In genomic region chr1:66817865-66818315, GRCm38 (mm10) we compare ENCODE assay signal across 8 mouse cellular contexts. TPM values are rescaled to one million over a fixed set of nuclear protein-coding genes. Genes with fewer than 3 reads are reported as not detected.
A peak's percentile ranks its signal among the peaks of the same experiment; 100 is the strongest.
DNase-seq lines count a peak whose midpoint lies in the region; ATAC-seq and TF ChIP-seq lines count a peak whose summit lies in the region.

No protein-coding gene starts in this region.

- no peak for TF ChIP-seq CTCF in ES-Bruce4 (IDR thresholded peaks at IDR 0.05; ENCODE audit: low read depth, low read length)
- no peak for TF ChIP-seq CTCF in olfactory bulb, adult 2 months (IDR thresholded peaks at IDR 0.05; ENCODE audit: insufficient read depth, low read depth, low read length)

- no peaks in the 10 kb centered on the region for H3K27me3 ChIP-seq in heart, embryonic 16.5 days (ENCODE audit: control insufficient read depth, insufficient read depth, low read length)
- peaks cover 3% of the 10 kb centered on the region for H3K27me3 ChIP-seq in ES-Bruce4 (ENCODE audit: control insufficient read depth, insufficient read depth, low read length, poor library complexity, severe bottlenecking)
- no peaks in the 10 kb centered on the region for H3K27me3 ChIP-seq in embryonic facial prominence, embryonic 14.5 days (replicated peaks; ENCODE audit: control insufficient read depth, insufficient read depth, low read length)
- peaks cover 6% of the 10 kb centered on the region for H3K27me3 ChIP-seq in limb, embryonic 12.5 days

- intact Hi-C loops in left cerebral cortex, postnatal 25 days (cut with DNase I) = loop anchor here (5.0 kb wide), 1 partner anchor 116 kb away; the partner anchor contains the start of gene Rpe

- H3K27ac ChIP-seq in heart, embryonic 16.5 days (ENCODE audit: low read length) = peak overlapping the region; percentile 99
- H3K27ac ChIP-seq in ES-Bruce4 (ENCODE audit: insufficient read depth, low read length) = no peak overlapping the region
- peak overlapping the region; percentile 98 for H3K27ac ChIP-seq in embryonic facial prominence, embryonic 14.5 days (replicated peaks; ENCODE audit: low read depth, low read length)
- peak overlapping the region; percentile 98 for H3K27ac ChIP-seq in limb, embryonic 12.5 days
- peak overlapping the region; percentile 60 for H3K27ac ChIP-seq in olfactory bulb, adult 2 months (ENCODE audit: insufficient read depth, low read depth, low read length)

- TF ChIP-seq POLR2A in ES-Bruce4 (IDR thresholded peaks at IDR 0.05; ENCODE audit: insufficient read depth, low read length) = no peak
- TF ChIP-seq POLR2A in olfactory bulb, adult 2 months (IDR thresholded peaks at IDR 0.05; ENCODE audit: insufficient read depth, low read depth, low read length) = no peak

- H3K4me2 ChIP-seq in heart, embryonic 16.5 days (ENCODE audit: low read depth, low read length) = peak overlapping the region; percentile 72
- peak overlapping the region; percentile 84 for H3K4me2 ChIP-seq in embryonic facial prominence, embryonic 14.5 days (ENCODE audit: low read depth, low read length)
- H3K4me2 ChIP-seq in limb, embryonic 12.5 days = peak overlapping the region; percentile 72

- under 1% methylated on average over 20 of the region's 20 CpGs for WGBS in heart, embryonic 16.5 days
- 1% methylated on average over 20 of the region's 20 CpGs for WGBS in embryonic facial prominence, embryonic 14.5 days
- under 1% methylated on average over 20 of the region's 20 CpGs for WGBS in limb, embryonic 12.5 days
- under 1% methylated on average over 20 of the region's 20 CpGs for WGBS in olfactory bulb, adult 2 months

- no peak for DNase-seq in heart, postnatal 4 days
- peak; percentile 40 for DNase-seq in embryonic facial prominence, embryonic 14.5 days (ENCODE audit: low spot score)
- DNase-seq in cerebellum, postnatal 36 days = no peak
- no peak for DNase-seq in left cerebral cortex, postnatal 25 days (ENCODE audit: low spot score in 2 of 2)

- H3K4me3 ChIP-seq in heart, embryonic 16.5 days (ENCODE audit: low read length) = peak overlapping the region; percentile 94
- peak overlapping the region; percentile 80 for H3K4me3 ChIP-seq in ES-Bruce4 (ENCODE audit: low read depth, low read length)
- peak overlapping the region; percentile 68 for H3K4me3 ChIP-seq in embryonic facial prominence, embryonic 14.5 days (ENCODE audit: low read depth, low read length)
- H3K4me3 ChIP-seq in limb, embryonic 12.5 days (replicated peaks) = peak overlapping the region; percentile 73
- peak overlapping the region; percentile 95 for H3K4me3 ChIP-seq in olfactory bulb, adult 2 months (ENCODE audit: insufficient read depth, low read depth, low read length)

- no peak for TF ChIP-seq EP300 in ES-Bruce4 (IDR thresholded peaks at IDR 0.05; ENCODE audit: insufficient read depth, low read depth, low read length)

- ATAC-seq in heart, embryonic 16.5 days (replicated peaks; ENCODE audit: extremely low read depth, insufficient read depth, low FRiP score) = peak; percentile 18
- peak; percentile 39 for ATAC-seq in embryonic facial prominence, embryonic 14.5 days (ENCODE audit: low read depth)
- peak; percentile 47 for ATAC-seq in limb, embryonic 12.5 days (ENCODE audit: insufficient number of reproducible peaks, insufficient read depth, low FRiP score, low TSS enrichment, low read depth)

- no peaks in the 10 kb centered on the region for H3K36me3 ChIP-seq in heart, embryonic 16.5 days (ENCODE audit: control insufficient read depth, insufficient read depth)
- H3K36me3 ChIP-seq in ES-Bruce4 (ENCODE audit: control insufficient read depth, insufficient read depth, low read length, poor library complexity, severe bottlenecking) = no peaks in the 10 kb centered on the region
- H3K36me3 ChIP-seq in embryonic facial prominence, embryonic 14.5 days (ENCODE audit: control insufficient read depth, insufficient read depth, low read length) = no peaks in the 10 kb centered on the region
- H3K36me3 ChIP-seq in limb, embryonic 12.5 days = no peaks in the 10 kb centered on the region

- peak overlapping the region; percentile 88 for H3K9ac ChIP-seq in heart, embryonic 16.5 days (ENCODE audit: low read length)
- peak overlapping the region; percentile 99 for H3K9ac ChIP-seq in ES-Bruce4 (ENCODE audit: low read depth, poor library complexity, severe bottlenecking)
- peak overlapping the region; percentile 94 for H3K9ac ChIP-seq in embryonic facial prominence, embryonic 14.5 days (ENCODE audit: low read depth, low read length)
- H3K9ac ChIP-seq in limb, embryonic 12.5 days (replicated peaks) = peak overlapping the region; percentile 94

- peaks cover 13% of the 10 kb centered on the region for H3K4me1 ChIP-seq in heart, embryonic 16.5 days (ENCODE audit: control insufficient read depth, insufficient read depth, low read length)
- H3K4me1 ChIP-seq in ES-Bruce4 (ENCODE audit: control insufficient read depth, insufficient read depth, low read length) = no peaks in the 10 kb centered on the region
- peaks cover 9% of the 10 kb centered on the region for H3K4me1 ChIP-seq in embryonic facial prominence, embryonic 14.5 days (ENCODE audit: control insufficient read depth, insufficient read depth, low read length)
- peaks cover 9% of the 10 kb centered on the region for H3K4me1 ChIP-seq in limb, embryonic 12.5 days (replicated peaks)
- H3K4me1 ChIP-seq in olfactory bulb, adult 2 months (ENCODE audit: control insufficient read depth, insufficient read depth, low read length) = peaks cover 5% of the 10 kb centered on the region

- no peaks in the 10 kb centered on the region for H3K9me3 ChIP-seq in heart, embryonic 16.5 days (replicated peaks; ENCODE audit: control insufficient read depth, low read length)
- no peaks in the 10 kb centered on the region for H3K9me3 ChIP-seq in ES-Bruce4 (replicated peaks; ENCODE audit: control insufficient read depth, insufficient read depth, low read length, poor library complexity, severe bottlenecking)
- no peaks in the 10 kb centered on the region for H3K9me3 ChIP-seq in embryonic facial prominence, embryonic 14.5 days (ENCODE audit: control insufficient read depth, low read length)
- no peaks in the 10 kb centered on the region for H3K9me3 ChIP-seq in limb, embryonic 12.5 days

RNA-seq across cellular contexts. Expression of gene Kansl1l, which starts 0.5 kb away (rescaled TPM):
- 11.6 and 13.1 TPM in 2 replicates for polyA plus RNA-seq in heart, embryonic 16.5 days (2015; fragmentation: Nextera tagmentation; extraction: Ambion mirVana)
- total RNA-seq in heart, postnatal 4 days (2021) = 10 to 100 TPM; 16.7 to 19.1 TPM
- polyA plus RNA-seq in ES-Bruce4 (2011; ENCODE audit: insufficient read depth, insufficient read length, low read depth, missing spikeins) = 5.8 and 6.4 TPM in 2 replicates
- polyA plus RNA-seq in embryonic facial prominence, embryonic 14.5 days (2014; fragmentation: Nextera tagmentation; extraction: Ambion mirVana) = 14.4 and 16.1 TPM in 2 replicates
- polyA plus RNA-seq in limb, embryonic 12.5 days (2016; fragmentation: Nextera tagmentation; extraction: Ambion mirVana) = 27.9 and 30.3 TPM in 2 replicates
- polyA plus RNA-seq in olfactory bulb, adult 2 months (2012; ENCODE audit: insufficient read depth, insufficient read length, low replicate concordance, missing spikeins) = not detected in 2 replicates
- total RNA-seq in left cerebral cortex, postnatal 25 days (2021) = 10 to 100 TPM; 12.5 to 15.9 TPM

RNA-seq across cellular contexts. Expression of gene Acadl, which starts 45.2 kb away (rescaled TPM):
- polyA plus RNA-seq in heart, embryonic 16.5 days (2015; fragmentation: Nextera tagmentation; extraction: Ambion mirVana) = 864 and 927 TPM in 2 replicates
- 1,000 to 10,000 TPM; 1,242 to 1,246 TPM for total RNA-seq in heart, postnatal 4 days (2021)
- 55.8 and 58.3 TPM in 2 replicates for polyA plus RNA-seq in ES-Bruce4 (2011; ENCODE audit: insufficient read depth, insufficient read length, low read depth, missing spikeins)
- 108 and 128 TPM in 2 replicates for polyA plus RNA-seq in embryonic facial prominence, embryonic 14.5 days (2014; fragmentation: Nextera tagmentation; extraction: Ambion mirVana)
- 66.1 and 67.8 TPM in 2 replicates for polyA plus RNA-seq in limb, embryonic 12.5 days (2016; fragmentation: Nextera tagmentation; extraction: Ambion mirVana)
- not detected in 2 replicates for polyA plus RNA-seq in olfactory bulb, adult 2 months (2012; ENCODE audit: insufficient read depth, insufficient read length, low replicate concordance, missing spikeins)
- total RNA-seq in left cerebral cortex, postnatal 25 days (2021) = 10 to 100 TPM; 27.5 to 27.7 TPM
